In genomic region chr3:90605049-90605448, GRCm38 (mm10) we compare ENCODE assay signal across 10 mouse cellular contexts. TPM values are rescaled to one million over a fixed set of nuclear protein-coding genes. Genes with fewer than 3 reads are reported as not detected.
DNase-seq lines count a peak whose midpoint lies in the region; ATAC-seq lines count a peak whose summit lies in the region.
"Had no signal": no experiment of that assay in that cellular context is flagged by ENCODE, and none has a peak within 500 bp of the region (broad histone marks: within the 10 kb centered on the region; RNA-seq: fewer than 3 reads in every experiment).

No protein-coding gene starts in this region.

- no peaks in the 10 kb centered on the region for H3K9me3 ChIP-seq in midbrain, embryonic 13.5 days
- no peaks in the 10 kb centered on the region for H3K9me3 ChIP-seq in midbrain, embryonic 15.5 days
- H3K9me3 ChIP-seq in limb, embryonic 12.5 days = no peaks in the 10 kb centered on the region

- H3K9ac ChIP-seq in midbrain, embryonic 13.5 days (replicated peaks) = no peak overlapping the region
- H3K9ac ChIP-seq in midbrain, embryonic 15.5 days = no peak overlapping the region
- H3K9ac ChIP-seq in limb, embryonic 12.5 days (replicated peaks) = no peak overlapping the region

- WGBS in midbrain, embryonic 13.5 days = 87% methylated on average over 3 of the region's 3 CpGs
- 83% methylated on average over 3 of the region's 3 CpGs for WGBS in midbrain, embryonic 15.5 days
- 87% methylated on average over 3 of the region's 3 CpGs for WGBS in limb, embryonic 12.5 days

- peak; percentile 32 for ATAC-seq in frontal cortex, adult (ENCODE audit: low TSS enrichment)
- 0 out of 2 replicates have a peak, but pooled peaks have one; percentile 13 for ATAC-seq in midbrain, embryonic 13.5 days
- ATAC-seq in midbrain, embryonic 15.5 days (replicated peaks) = no peak
- no peak for ATAC-seq in limb, embryonic 12.5 days (ENCODE audit: insufficient number of reproducible peaks, insufficient read depth, low FRiP score, low TSS enrichment, low read depth)

- H3K36me3 ChIP-seq in midbrain, embryonic 13.5 days = no peaks in the 10 kb centered on the region
- H3K36me3 ChIP-seq in midbrain, embryonic 15.5 days (replicated peaks) = no peaks in the 10 kb centered on the region
- H3K36me3 ChIP-seq in limb, embryonic 12.5 days = no peaks in the 10 kb centered on the region

- no peaks in the 10 kb centered on the region for H3K4me1 ChIP-seq in midbrain, embryonic 13.5 days (replicated peaks)
- no peaks in the 10 kb centered on the region for H3K4me1 ChIP-seq in midbrain, embryonic 15.5 days
- peaks cover 34% of the 10 kb centered on the region for H3K4me1 ChIP-seq in limb, embryonic 12.5 days (replicated peaks)

- no peak overlapping the region for H3K27ac ChIP-seq in midbrain, embryonic 13.5 days
- H3K27ac ChIP-seq in midbrain, embryonic 15.5 days = no peak overlapping the region
- peak overlapping the region; percentile 90 for H3K27ac ChIP-seq in limb, embryonic 12.5 days

- no peak overlapping the region for H3K4me3 ChIP-seq in midbrain, embryonic 13.5 days (replicated peaks)
- H3K4me3 ChIP-seq in midbrain, embryonic 15.5 days = no peak overlapping the region
- H3K4me3 ChIP-seq in limb, embryonic 12.5 days (replicated peaks) = no peak overlapping the region

- no peak overlapping the region for H3K4me2 ChIP-seq in midbrain, embryonic 13.5 days (replicated peaks)
- no peak overlapping the region for H3K4me2 ChIP-seq in midbrain, embryonic 15.5 days
- H3K4me2 ChIP-seq in limb, embryonic 12.5 days = no peak overlapping the region

- H3K27me3 ChIP-seq in midbrain, embryonic 13.5 days = no peaks in the 10 kb centered on the region
- no peaks in the 10 kb centered on the region for H3K27me3 ChIP-seq in midbrain, embryonic 15.5 days (replicated peaks)
- H3K27me3 ChIP-seq in limb, embryonic 12.5 days = no peaks in the 10 kb centered on the region

- no peak for DNase-seq in frontal cortex, postnatal 14 days (ENCODE audit: low spot score in 2 of 2)
- no peak for DNase-seq in right cerebral cortex, adult 2 months (ENCODE audit: low spot score in 2 of 2)
- no peak for DNase-seq in cerebellum, postnatal 14 days
- DNase-seq in spleen, postnatal 14 days (ENCODE audit: low spot score in 2 of 2) = no peak
- DNase-seq: cerebellum, adult 18-20 months had no signal

RNA-seq across cellular contexts. Expression of gene S100a4, which starts 1.5 kb away (rescaled TPM):
- polyA plus RNA-seq in midbrain, embryonic 13.5 days (2015; fragmentation: Nextera tagmentation; extraction: Ambion mirVana) = 0.83 and 1.1 TPM in 2 replicates
- 0.52 and 0.78 TPM in 2 replicates for polyA plus RNA-seq in midbrain, embryonic 15.5 days (2015; fragmentation: Nextera tagmentation; extraction: Ambion mirVana)
- polyA plus RNA-seq in limb, embryonic 12.5 days (2016; fragmentation: Nextera tagmentation; extraction: Ambion mirVana) = 3.5 and 4.7 TPM in 2 replicates

RNA-seq across cellular contexts. Expression of gene S100a5, which starts 3.3 kb away (rescaled TPM):
- polyA plus RNA-seq in midbrain, embryonic 13.5 days (2015; fragmentation: Nextera tagmentation; extraction: Ambion mirVana) = not detected in 2 replicates
- not detected in 2 replicates for polyA plus RNA-seq in midbrain, embryonic 15.5 days (2015; fragmentation: Nextera tagmentation; extraction: Ambion mirVana)
- not detected in 2 replicates for polyA plus RNA-seq in limb, embryonic 12.5 days (2016; fragmentation: Nextera tagmentation; extraction: Ambion mirVana)
- polyA plus RNA-seq: hindbrain, embryonic 11.5 days had no signal

RNA-seq across cellular contexts. Expression of gene Gm42674, which starts 3.3 kb away (rescaled TPM):
- polyA plus RNA-seq in midbrain, embryonic 13.5 days (2015; fragmentation: Nextera tagmentation; extraction: Ambion mirVana) = not detected in 2 replicates
- polyA plus RNA-seq in midbrain, embryonic 15.5 days (2015; fragmentation: Nextera tagmentation; extraction: Ambion mirVana) = not detected in 2 replicates
- polyA plus RNA-seq in limb, embryonic 12.5 days (2016; fragmentation: Nextera tagmentation; extraction: Ambion mirVana) = not detected in 2 replicates
- polyA plus RNA-seq: hindbrain, embryonic 11.5 days had no signal

RNA-seq across cellular contexts. Expression of gene S100a6, which starts 7.6 kb away (rescaled TPM):
- 19.7 and 25.0 TPM in 2 replicates for polyA plus RNA-seq in midbrain, embryonic 13.5 days (2015; fragmentation: Nextera tagmentation; extraction: Ambion mirVana)
- 18.4 and 25.6 TPM in 2 replicates for polyA plus RNA-seq in midbrain, embryonic 15.5 days (2015; fragmentation: Nextera tagmentation; extraction: Ambion mirVana)
- polyA plus RNA-seq in limb, embryonic 12.5 days (2016; fragmentation: Nextera tagmentation; extraction: Ambion mirVana) = 25.4 and 30.1 TPM in 2 replicates

RNA-seq across cellular contexts. Expression of gene S100a2, which starts 15.0 kb away (rescaled TPM):
- polyA plus RNA-seq in midbrain, embryonic 13.5 days (2015; fragmentation: Nextera tagmentation; extraction: Ambion mirVana) = not detected in 2 replicates
- polyA plus RNA-seq in midbrain, embryonic 15.5 days (2015; fragmentation: Nextera tagmentation; extraction: Ambion mirVana) = not detected in 2 replicates
- not detected in 2 replicates for polyA plus RNA-seq in limb, embryonic 12.5 days (2016; fragmentation: Nextera tagmentation; extraction: Ambion mirVana)
- polyA plus RNA-seq: hindbrain, embryonic 11.5 days had no signal

Comparison
In these comparisons a context has a peak if more than half of its experiments do, and no peak if none do; other contexts are left out.
1. ATAC-seq: peak in frontal cortex, adult (single experiment) and midbrain, embryonic 13.5 days (single experiment); none in midbrain, embryonic 15.5 days (single experiment) and limb, embryonic 12.5 days (single experiment).